Mouse (Mus musculus) embryonic facial prominence, embryonic 15.5 days (tissue): ENCODE data around the gene Shcbp1. TPM values are rescaled to one million over a fixed set of nuclear protein-coding genes. Genes with fewer than 3 reads are reported as not detected.
"Not testable (repeated sequence)": the region's sequence is repeated elsewhere in the genome, so short reads cannot be mapped to it uniquely, and the experiment has no call there.

ENCODE experiments used
- ATAC-seq: fragments of 200-750 bp; cut with Nextera tagmentation; 2 replicates; pipeline ENCODE4 v1.8.0; 2017; ENCODE audit warnings: low read depth, moderate TSS enrichment; ENCODE audit not compliant: insufficient number of reproducible peaks, low FRiP score, low TSS enrichment
- H3K27ac ChIP-seq: fragments of 300-500 bp; sonication (generic); replicated peaks from 2 replicates; pipeline ENCODE4 v1.5.1; 2015; ENCODE audit warnings: mild to moderate bottlenecking, inconsistent platforms
- H3K27me3 ChIP-seq: fragments of 300-500 bp; sonication (generic); 2 replicates; pipeline ENCODE4 v1.6.1; 2015; ENCODE audit warnings: inconsistent platforms
- H3K36me3 ChIP-seq: fragments of 300-500 bp; sonication (generic); 2 replicates; pipeline ENCODE4 v1.6.1; 2015; ENCODE audit warnings: mild to moderate bottlenecking, inconsistent platforms
- H3K4me1 ChIP-seq: fragments of 300-500 bp; sonication (generic); 2 replicates; pipeline ENCODE4 v1.6.1; 2015; ENCODE audit warnings: inconsistent platforms
- H3K4me2 ChIP-seq: fragments of 300-500 bp; sonication (generic); replicated peaks from 2 replicates; pipeline ENCODE4 v1.6.1; 2015; ENCODE audit warnings: mild to moderate bottlenecking, inconsistent platforms
- H3K4me3 ChIP-seq: fragments of 300-500 bp; sonication (generic); replicated peaks from 2 replicates; pipeline ENCODE4 v1.5.1; 2015; ENCODE audit warnings: mild to moderate bottlenecking, inconsistent platforms
- H3K9ac ChIP-seq: fragments of 300-500 bp; sonication (generic); 2 replicates; pipeline ENCODE4 v1.6.1; 2015; ENCODE audit warnings: inconsistent platforms
- H3K9me3 ChIP-seq: fragments of 300-500 bp; sonication (generic); replicated peaks from 2 replicates; pipeline ENCODE4 v1.6.1; 2016; ENCODE audit warnings: inconsistent platforms
- WGBS: fragments of 180-500 bp; shearing (Covaris S2); methylation state at CpG from one replicate; pipeline ENCODE4 v1.1.7; 2015; 5-methylcytosine and 5-hydroxymethylcytosine counted together
- polyA plus RNA-seq: library from polyadenylated mRNA; unstranded; fragments of >200 nt; fragmentation: Nextera tagmentation; extraction: Ambion mirVana; gene quantifications from 2 replicates; pipeline ENCODE4 v1.2.1, GENCODE M21; 2015

The Shcbp1 gene
- polyA plus RNA-seq: 50.8 and 51.8 TPM in 2 replicates

DNA sequence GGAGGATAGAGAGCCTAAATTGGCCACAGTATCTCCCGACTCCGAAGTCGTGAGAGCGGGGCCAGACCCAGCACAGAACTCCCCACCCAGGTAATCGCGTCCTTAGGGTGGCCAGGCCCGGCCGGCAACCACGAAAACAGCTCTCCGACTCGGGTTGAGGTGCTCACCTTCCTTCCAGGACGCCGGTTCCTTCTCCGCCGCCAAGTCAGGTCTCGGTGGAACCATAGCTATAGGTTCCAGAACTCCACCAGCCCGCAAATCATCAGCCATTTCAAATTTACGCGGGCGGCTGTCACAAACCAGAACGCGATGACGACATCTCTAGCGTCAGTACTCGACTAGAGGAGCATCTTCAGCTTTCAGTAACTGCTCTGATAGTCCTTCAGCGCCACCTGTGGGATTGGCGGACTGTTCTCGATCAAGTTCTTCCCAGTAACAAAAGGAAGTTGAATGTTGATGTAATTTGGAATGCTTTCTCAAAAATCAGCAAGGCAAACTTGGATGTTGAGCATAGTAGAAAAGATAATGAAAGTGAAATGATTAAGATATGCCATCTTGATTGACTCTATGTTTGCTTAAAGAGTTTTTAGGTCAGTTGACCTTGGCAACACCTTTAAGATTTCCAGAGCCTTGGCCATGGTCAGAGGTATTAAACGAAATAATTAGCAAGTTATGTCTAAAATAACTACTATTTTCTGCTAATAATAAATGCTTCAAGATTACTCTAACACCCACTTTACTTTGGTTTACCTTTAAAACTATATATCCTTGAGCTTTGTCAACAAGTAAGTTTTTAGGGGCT, at the start of gene Shcbp1:
Gene Shcbp1, minus strand, starts transcription at position 314 of the 802 bp plus-strand sequence.
- no peaks in the 10 kb centered on the region for H3K36me3 ChIP-seq
- 4% methylated on average over 29 of the region's 29 CpGs for WGBS
- H3K4me3 ChIP-seq: peak within 1 kb of the TSS; percentile 79
- H3K27ac ChIP-seq: no peak within 1 kb of the TSS
- H3K4me1 ChIP-seq: peaks cover 10% of the 10 kb centered on the region
- H3K27me3 ChIP-seq: no peaks in the 10 kb centered on the region
- no peaks in the 10 kb centered on the region for H3K9me3 ChIP-seq
- H3K9ac ChIP-seq: peak within 1 kb of the TSS; percentile 51
- peak within 1 kb of the TSS; percentile 85 for H3K4me2 ChIP-seq
- ATAC-seq: peak; percentile 63; the same call in 1 of the 2 replicates

DNA sequence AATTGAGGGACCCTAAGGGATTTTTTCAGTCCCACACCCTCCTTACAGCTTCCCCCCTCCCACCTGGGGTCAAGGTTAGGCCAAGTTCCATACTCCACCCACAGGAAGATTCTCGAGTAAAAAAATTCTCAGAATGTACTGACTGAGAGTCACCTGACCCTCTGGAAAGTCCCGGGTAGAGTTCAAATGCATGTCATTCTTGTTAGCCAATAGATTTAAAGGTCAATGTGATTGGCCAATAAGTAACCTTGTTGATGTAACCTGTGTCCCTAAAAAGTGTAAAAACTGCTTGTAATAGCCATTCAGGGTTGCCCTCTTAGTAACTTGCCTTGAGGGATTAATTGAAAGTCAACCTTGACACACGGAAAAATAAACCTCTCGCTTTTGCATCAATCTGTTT, 29.5 kb upstream of the Shcbp1 start:
- 77% methylated on average over 4 of the region's 4 CpGs for WGBS
- Histone ChIP-seq H3K4me3 (no peak overlapping the region), H3K4me1 (no peaks in the 10 kb centered on the region), H3K9ac (no peak overlapping the region), H3K9me3 (no peaks in the 10 kb centered on the region), H3K36me3 (no peaks in the 10 kb centered on the region), H3K4me2 (no peak overlapping the region), H3K27ac (no peak overlapping the region), H3K27me3 (no peaks in the 10 kb centered on the region)
- ATAC-seq: no peak

DNA sequence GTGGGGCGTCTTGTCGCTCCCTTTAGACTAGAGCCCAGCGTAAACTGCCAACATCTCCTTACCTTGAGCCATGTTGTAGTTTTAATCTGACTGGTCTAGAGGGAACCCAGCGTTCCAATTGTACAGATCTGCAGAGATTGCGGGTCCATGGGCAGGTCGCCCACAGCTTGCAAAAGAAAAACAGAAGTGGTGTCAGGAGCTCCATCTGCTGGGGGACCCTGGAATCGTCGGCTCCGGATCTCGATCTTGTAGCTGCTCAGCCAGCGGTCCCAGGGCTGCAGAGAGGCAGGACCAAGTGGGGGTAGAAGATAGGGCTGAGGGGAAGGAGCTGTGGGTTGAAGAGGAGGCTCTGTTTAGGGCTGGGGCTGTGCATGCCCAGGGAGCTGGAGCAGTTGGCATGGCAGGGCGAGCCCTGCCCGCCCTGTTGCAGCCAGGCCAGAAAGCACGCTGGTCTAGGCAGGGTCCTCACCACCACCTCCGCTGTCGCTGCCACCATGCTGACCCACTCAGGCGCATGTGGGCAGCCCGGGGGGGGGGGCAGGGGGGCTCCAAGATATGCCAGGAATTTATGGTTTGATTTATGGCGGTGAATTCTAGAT, 21.3 kb upstream of the Shcbp1 start:
- H3K4me2 ChIP-seq: no peak overlapping the region
- ATAC-seq: no peak
- 55% methylated on average over 19 of the region's 19 CpGs for WGBS

DNA sequence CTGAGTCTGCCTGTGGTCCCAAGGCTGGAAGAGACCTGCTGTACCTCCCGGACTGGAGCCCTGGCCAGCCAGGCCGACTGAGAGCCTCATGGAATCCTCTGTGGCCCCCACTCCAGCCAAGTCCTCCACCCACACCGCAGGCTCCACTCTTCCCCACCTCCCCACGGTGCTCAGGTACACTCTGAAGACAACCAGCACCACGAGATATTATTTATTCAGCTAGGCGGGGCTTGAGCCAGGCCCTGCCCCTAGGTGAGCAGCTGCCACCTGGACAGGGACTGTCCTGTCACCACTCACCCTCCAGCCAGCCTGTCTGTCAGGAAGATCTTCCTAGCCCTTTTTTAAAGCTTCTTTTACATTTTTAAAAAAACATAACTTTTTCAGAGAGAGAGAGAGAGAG, 1.1 kb downstream of the Shcbp1 start:
- Histone ChIP-seq H3K27me3 (no peaks in the 10 kb centered on the region), H3K9me3 (no peaks in the 10 kb centered on the region), H3K4me1 (peaks cover 10% of the 10 kb centered on the region), H3K4me2 (peak overlapping the region; percentile 85), H3K4me3 (peak overlapping the region; percentile 79), H3K27ac (no peak overlapping the region), H3K9ac (no peak overlapping the region), H3K36me3 (0 out of 2 replicates have a peak, but pooled peaks cover 6% of the 10 kb centered on the region)
- 71% methylated on average over 6 of the region's 6 CpGs for WGBS
- ATAC-seq: no peak

More for the DNA sequence above, 21.3 kb upstream of the Shcbp1 start:
- no peaks in the 10 kb centered on the region for H3K4me1 ChIP-seq
- H3K9ac ChIP-seq: no peak overlapping the region
- no peak overlapping the region for H3K27ac ChIP-seq
- H3K4me3 ChIP-seq: no peak overlapping the region
- no peaks in the 10 kb centered on the region for H3K9me3 ChIP-seq
- no peaks in the 10 kb centered on the region for H3K27me3 ChIP-seq
- no peaks in the 10 kb centered on the region for H3K36me3 ChIP-seq

DNA sequence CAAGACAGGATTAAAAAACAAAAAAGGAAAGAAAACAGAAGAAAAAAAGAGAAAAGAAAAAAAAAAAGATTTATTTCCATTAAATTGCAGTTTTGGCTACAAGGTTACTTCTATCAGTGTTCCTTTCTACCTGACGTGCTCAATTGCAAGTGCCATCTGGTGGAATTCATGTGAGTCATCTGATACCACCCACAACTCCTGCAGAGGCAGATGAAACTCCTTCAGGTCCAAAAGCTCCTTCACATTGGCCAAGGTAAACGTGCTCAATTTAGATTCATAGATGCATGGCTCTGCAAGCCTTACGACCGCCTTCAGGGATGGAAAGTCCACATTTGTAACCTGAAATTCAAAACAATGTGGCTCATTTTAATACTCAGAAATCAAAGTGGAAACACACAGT, 14.6 kb downstream of the Shcbp1 start:
- Histone ChIP-seq H3K4me2 (no peak overlapping the region), H3K9ac (no peak overlapping the region), H3K27ac (no peak overlapping the region), H3K4me1 (no peaks in the 10 kb centered on the region), H3K27me3 (no peaks in the 10 kb centered on the region), H3K9me3 (no peaks in the 10 kb centered on the region), H3K4me3 (no peak overlapping the region), H3K36me3 (no peaks in the 10 kb centered on the region)
- ATAC-seq: no peak
- 82% methylated on average over 4 of the region's 4 CpGs for WGBS

DNA sequence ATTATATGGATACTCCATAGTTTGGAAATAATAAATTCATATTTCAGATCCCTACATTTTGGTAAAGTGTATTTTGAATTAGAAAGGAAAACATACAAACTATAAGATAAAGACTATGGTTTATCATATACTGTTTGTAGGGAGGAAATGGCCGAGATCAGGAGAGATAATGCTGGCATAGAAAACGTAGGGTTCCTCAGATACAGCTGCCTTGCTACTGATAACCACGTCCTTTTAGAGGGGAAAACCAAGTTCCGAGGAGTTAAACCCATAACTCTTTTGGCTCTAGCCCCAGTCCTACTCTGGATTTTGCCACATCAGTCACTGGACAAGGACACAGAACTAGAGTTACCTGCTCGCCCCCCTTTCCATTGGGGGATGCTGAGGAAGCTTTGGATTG, 26.3 kb downstream of the Shcbp1 start:
- no peak overlapping the region for H3K4me3 ChIP-seq
- no peaks in the 10 kb centered on the region for H3K9me3 ChIP-seq
- no peak overlapping the region for H3K9ac ChIP-seq
- 87% methylated on average over 5 of the region's 5 CpGs for WGBS
- no peak overlapping the region for H3K4me2 ChIP-seq
- H3K27me3 ChIP-seq: no peaks in the 10 kb centered on the region
- H3K27ac ChIP-seq: no peak overlapping the region
- no peaks in the 10 kb centered on the region for H3K36me3 ChIP-seq
- no peak for ATAC-seq
- no peaks in the 10 kb centered on the region for H3K4me1 ChIP-seq

DNA sequence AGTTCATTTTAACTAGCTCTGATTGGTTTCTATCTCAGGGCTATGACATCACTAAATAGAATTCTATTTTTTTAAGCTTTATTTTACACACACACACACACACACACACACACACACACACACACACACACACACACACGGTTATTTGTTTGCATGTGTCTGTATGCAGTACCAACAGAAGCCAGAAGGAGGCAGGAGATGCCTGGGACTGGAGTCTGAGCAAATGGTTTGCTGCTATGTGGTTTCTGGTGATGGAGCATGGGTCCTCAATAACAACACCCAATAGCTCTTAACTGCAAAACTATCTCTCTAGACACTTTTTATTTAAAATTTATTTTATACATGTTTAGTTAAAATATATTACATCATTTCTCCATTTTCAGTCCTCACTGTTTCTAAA, 48.4 kb downstream of the Shcbp1 start:
- Histone ChIP-seq H3K27ac (no peak overlapping the region), H3K27me3 (no peaks in the 10 kb centered on the region), H3K9ac (no peak overlapping the region), H3K4me1 (no peaks in the 10 kb centered on the region), H3K9me3 (no peaks in the 10 kb centered on the region), H3K4me2 (no peak overlapping the region), H3K4me3 (no peak overlapping the region), H3K36me3 (0 out of 2 replicates have a peak, but pooled peaks cover 4% of the 10 kb centered on the region)
- ATAC-seq: no peak
- 57% methylated on average over 1 of the region's 1 CpGs for WGBS

DNA sequence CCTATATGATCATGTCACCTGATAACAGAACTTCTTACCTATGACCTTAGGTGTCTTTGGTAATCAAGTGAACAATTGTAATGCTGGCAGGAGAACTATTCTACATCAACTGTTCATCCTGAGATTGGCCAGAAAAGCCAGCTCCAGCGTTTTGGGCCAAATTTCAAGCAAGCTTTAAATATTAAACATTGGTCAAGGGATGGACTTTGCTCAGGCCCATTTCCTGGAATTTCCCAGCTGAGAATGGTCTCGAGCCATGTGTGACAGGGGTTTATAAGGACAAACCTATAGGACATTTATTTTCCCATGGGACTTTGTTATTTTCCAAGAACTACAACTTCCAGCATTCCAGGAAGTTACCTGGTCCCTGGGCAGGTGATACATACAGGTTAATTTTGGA, 63.8 kb downstream of the Shcbp1 start:
- H3K27ac ChIP-seq: no peak overlapping the region
- WGBS: 56% methylated on average over 2 of the region's 2 CpGs
- no peaks in the 10 kb centered on the region for H3K9me3 ChIP-seq
- no peak overlapping the region for H3K9ac ChIP-seq
- ATAC-seq: no peak
- no peak overlapping the region for H3K4me2 ChIP-seq
- H3K4me3 ChIP-seq: no peak overlapping the region
- H3K4me1 ChIP-seq: no peaks in the 10 kb centered on the region
- no peaks in the 10 kb centered on the region for H3K27me3 ChIP-seq
- H3K36me3 ChIP-seq: no peaks in the 10 kb centered on the region

DNA sequence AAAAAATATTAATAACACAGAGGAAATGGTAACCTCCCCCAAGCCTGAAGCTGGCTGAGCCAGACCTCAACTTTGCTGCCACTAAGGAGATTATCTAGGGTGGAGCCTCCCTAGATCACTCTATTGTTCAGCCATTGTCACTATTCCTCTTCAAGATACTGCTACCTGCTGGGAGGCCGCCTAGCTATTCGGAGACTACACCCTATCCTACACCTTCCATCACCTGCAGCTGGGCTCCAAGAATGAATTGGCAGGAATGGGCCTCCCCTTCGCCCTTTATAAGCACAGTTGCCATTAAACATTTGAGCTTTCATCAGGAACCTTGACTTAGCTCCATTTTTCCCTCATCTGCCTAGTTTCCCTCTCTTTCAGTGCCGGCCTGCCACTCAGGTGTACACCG, 71.0 kb downstream of the Shcbp1 start:
- not testable (repeated sequence) for H3K4me3 ChIP-seq, H3K27ac ChIP-seq, H3K4me1 ChIP-seq, H3K27me3 ChIP-seq, H3K36me3 ChIP-seq, H3K9me3 ChIP-seq, H3K4me2 ChIP-seq, H3K9ac ChIP-seq, ATAC-seq
- WGBS: 75% methylated on average over 5 of the region's 5 CpGs

DNA sequence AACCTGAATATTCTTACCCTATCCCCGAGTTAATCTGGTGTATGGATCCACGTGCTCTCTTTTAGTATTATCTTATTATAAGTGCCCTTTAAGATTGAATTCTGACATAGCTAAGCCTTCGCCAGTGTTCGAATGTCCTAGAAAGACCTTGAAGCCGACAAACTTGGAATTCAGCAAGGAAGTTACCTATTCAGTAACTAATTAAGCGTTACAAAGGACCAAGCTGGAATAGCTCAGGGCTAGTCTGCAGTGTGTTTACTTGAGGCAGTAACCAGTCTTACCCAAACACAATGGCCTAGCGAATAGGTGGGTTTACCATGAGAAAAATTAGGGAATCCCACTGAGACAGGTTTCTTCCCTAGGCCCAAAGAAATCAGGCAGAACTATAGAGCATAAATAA, 71.5 kb downstream of the Shcbp1 start:
- 83% methylated on average over 7 of the region's 7 CpGs for WGBS
- H3K36me3 ChIP-seq, H3K27ac ChIP-seq, H3K4me1 ChIP-seq, H3K9me3 ChIP-seq, H3K4me3 ChIP-seq, H3K27me3 ChIP-seq, ATAC-seq, H3K9ac ChIP-seq, H3K4me2 ChIP-seq: not testable (repeated sequence)

DNA sequence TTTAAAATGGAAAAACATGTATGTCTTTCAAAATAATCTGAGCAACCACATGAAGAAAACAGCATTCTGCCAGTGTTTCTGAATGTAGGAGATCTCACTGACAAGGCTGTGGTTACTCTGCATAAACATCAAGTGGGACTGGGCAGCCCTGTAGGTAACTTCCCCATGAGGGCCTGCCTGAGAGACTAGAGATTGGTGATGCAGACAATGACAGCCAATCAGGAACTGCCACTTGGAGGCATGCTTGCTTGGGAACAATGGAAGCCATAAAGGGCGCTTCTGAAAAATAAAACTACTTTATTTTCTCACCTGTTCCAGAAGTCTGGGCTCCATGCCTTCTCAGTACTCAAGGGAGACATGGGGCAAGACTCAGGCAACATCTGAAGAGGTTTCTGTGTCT, 87.7 kb downstream of the Shcbp1 start:
- ATAC-seq: no peak
- Histone ChIP-seq H3K27me3 (no peaks in the 10 kb centered on the region), H3K9ac (no peak overlapping the region), H3K27ac (no peak overlapping the region), H3K9me3 (0 out of 2 replicates have a peak, but pooled peaks cover 3% of the 10 kb centered on the region), H3K4me1 (no peaks in the 10 kb centered on the region), H3K4me3 (no peak overlapping the region), H3K36me3 (no peaks in the 10 kb centered on the region), H3K4me2 (no peak overlapping the region)
- WGBS: 50% methylated on average over 1 of the region's 1 CpGs
